Mouse (Mus musculus): ENCODE results near the gene Spata32. TPM values are rescaled to one million over a fixed set of nuclear protein-coding genes. Genes with fewer than 3 reads are reported as not detected.

Gene Spata32
- polyA plus RNA-seq, 1 experiment from 2014 or later: not detected

GRCm38 (mm10) chr11:103180426-103180825, 37.8 kb downstream of the Spata32 start:
- Histone ChIP-seq H3K27me3 (replicated peaks; ENCODE audit: insufficient read depth, low read length) (no peaks in the 10 kb centered on the region), H3K4me1 (ENCODE audit: insufficient read depth, low read depth, low read length) (no peaks in the 10 kb centered on the region), H3K36me3 (ENCODE audit: insufficient read depth, low read length) (no peaks in the 10 kb centered on the region), H3K9ac (replicated peaks; ENCODE audit: low read depth) (no peak overlapping the region), H3K9me3 (ENCODE audit: low read length) (no peaks in the 10 kb centered on the region), H3K27ac (ENCODE audit: low read length) (no peak overlapping the region), H3K4me3 (ENCODE audit: low read depth, low read length) (no peak overlapping the region), H3K4me2 (replicated peaks; ENCODE audit: low read depth, low read length) (no peak overlapping the region)
- ATAC-seq (no peak), DNase-seq (ENCODE audit: low spot score) (no peak)
- 70% methylated on average over 1 of the region's 1 CpGs for WGBS
- TF ChIP-seq CTCF (IDR thresholded peaks at IDR 0.05): no peak
- no peak for TF ChIP-seq EP300 (IDR thresholded peaks at IDR 0.05)

- Histone ChIP-seq H3K4me2 (replicated peaks; ENCODE audit: low read depth, low read length) (no peak overlapping the region), H3K9ac (replicated peaks; ENCODE audit: low read depth) (no peak overlapping the region), H3K9me3 (ENCODE audit: low read length) (no peaks in the 10 kb centered on the region), H3K27me3 (replicated peaks; ENCODE audit: insufficient read depth, low read length) (no peaks in the 10 kb centered on the region), H3K36me3 (ENCODE audit: insufficient read depth, low read length) (no peaks in the 10 kb centered on the region), H3K27ac (ENCODE audit: low read length) (no peak overlapping the region), H3K4me3 (ENCODE audit: low read depth, low read length) (no peak overlapping the region), H3K4me1 (ENCODE audit: insufficient read depth, low read depth, low read length) (no peaks in the 10 kb centered on the region)
- DNase-seq (ENCODE audit: low spot score) (no peak), ATAC-seq (no peak)
- WGBS: 82% methylated on average over 8 of the region's 8 CpGs
- no peak for TF ChIP-seq CTCF (IDR thresholded peaks at IDR 0.05)
- TF ChIP-seq EP300 (IDR thresholded peaks at IDR 0.05): no peak
These were observed 39.5 kb downstream of the Spata32 start for GRCm38 (mm10) chr11:103178748-103179147.

GRCm38 (mm10) chr11:103177815-103178485, 40.3 kb downstream of the Spata32 start:
- Histone ChIP-seq H3K27ac (ENCODE audit: low read length) (no peak overlapping the region), H3K27me3 (replicated peaks; ENCODE audit: insufficient read depth, low read length) (no peaks in the 10 kb centered on the region), H3K4me2 (replicated peaks; ENCODE audit: low read depth, low read length) (no peak overlapping the region), H3K4me3 (ENCODE audit: low read depth, low read length) (no peak overlapping the region), H3K4me1 (ENCODE audit: insufficient read depth, low read depth, low read length) (no peaks in the 10 kb centered on the region), H3K9me3 (ENCODE audit: low read length) (no peaks in the 10 kb centered on the region), H3K9ac (replicated peaks; ENCODE audit: low read depth) (no peak overlapping the region), H3K36me3 (ENCODE audit: insufficient read depth, low read length) (no peaks in the 10 kb centered on the region)
- ATAC-seq (peak; percentile 47), DNase-seq (ENCODE audit: low spot score) (peak; percentile 47)
- no peak for TF ChIP-seq CTCF (IDR thresholded peaks at IDR 0.05)
- TF ChIP-seq EP300 (IDR thresholded peaks at IDR 0.05): no peak
- 74% methylated on average over 15 of the region's 15 CpGs for WGBS

GRCm38 (mm10) chr11:103177216-103177615, 41.0 kb downstream of the Spata32 start:
- 68% methylated on average over 5 of the region's 5 CpGs for WGBS
- Histone ChIP-seq H3K27me3 (replicated peaks; ENCODE audit: insufficient read depth, low read length) (no peaks in the 10 kb centered on the region), H3K36me3 (ENCODE audit: insufficient read depth, low read length) (no peaks in the 10 kb centered on the region), H3K4me1 (ENCODE audit: insufficient read depth, low read depth, low read length) (no peaks in the 10 kb centered on the region), H3K4me3 (ENCODE audit: low read depth, low read length) (no peak overlapping the region), H3K9ac (replicated peaks; ENCODE audit: low read depth) (no peak overlapping the region), H3K9me3 (ENCODE audit: low read length) (no peaks in the 10 kb centered on the region), H3K27ac (ENCODE audit: low read length) (no peak overlapping the region), H3K4me2 (replicated peaks; ENCODE audit: low read depth, low read length) (0 out of 2 replicates have a peak overlapping the region, but pooled peaks have one; percentile 1)
- DNase-seq (ENCODE audit: low spot score): no peak
- ATAC-seq: no peak
- TF ChIP-seq EP300 (IDR thresholded peaks at IDR 0.05) (no peak), CTCF (IDR thresholded peaks at IDR 0.05) (no peak)

GRCm38 (mm10) chr11:103176510-103176909, 41.7 kb downstream of the Spata32 start:
- Histone ChIP-seq H3K9me3 (ENCODE audit: low read length) (no peaks in the 10 kb centered on the region), H3K9ac (replicated peaks; ENCODE audit: low read depth) (no peak overlapping the region), H3K36me3 (ENCODE audit: insufficient read depth, low read length) (no peaks in the 10 kb centered on the region), H3K27ac (ENCODE audit: low read length) (no peak overlapping the region), H3K4me1 (ENCODE audit: insufficient read depth, low read depth, low read length) (no peaks in the 10 kb centered on the region), H3K27me3 (replicated peaks; ENCODE audit: insufficient read depth, low read length) (peaks cover 4% of the 10 kb centered on the region; the same call in 1 of the 2 replicates), H3K4me2 (replicated peaks; ENCODE audit: low read depth, low read length) (no peak overlapping the region), H3K4me3 (ENCODE audit: low read depth, low read length) (no peak overlapping the region)
- no peak for DNase-seq (ENCODE audit: low spot score)
- no peak for TF ChIP-seq CTCF (IDR thresholded peaks at IDR 0.05)
- no peak for TF ChIP-seq EP300 (IDR thresholded peaks at IDR 0.05)
- no peak for ATAC-seq
- WGBS: 90% methylated on average over 1 of the region's 1 CpGs

GRCm38 (mm10) chr11:103175688-103176442, 42.4 kb downstream of the Spata32 start:
- Histone ChIP-seq H3K36me3 (ENCODE audit: insufficient read depth, low read length) (no peaks in the 10 kb centered on the region), H3K4me2 (replicated peaks; ENCODE audit: low read depth, low read length) (no peak overlapping the region)

More at GRCm38 (mm10) chr11:103175688-103176442, 42.4 kb downstream of the Spata32 start:
- no peak overlapping the region for H3K4me3 ChIP-seq (ENCODE audit: low read depth, low read length)
- ATAC-seq (no peak), DNase-seq (ENCODE audit: low spot score) (no peak)
- no peak for TF ChIP-seq EP300 (IDR thresholded peaks at IDR 0.05)
- no peak for TF ChIP-seq CTCF (IDR thresholded peaks at IDR 0.05)
- H3K27ac ChIP-seq (ENCODE audit: low read length): no peak overlapping the region
- peaks cover 10% of the 10 kb centered on the region for H3K27me3 ChIP-seq (replicated peaks; ENCODE audit: insufficient read depth, low read length)
- no peaks in the 10 kb centered on the region for H3K9me3 ChIP-seq (ENCODE audit: low read length)
- H3K9ac ChIP-seq (replicated peaks; ENCODE audit: low read depth): no peak overlapping the region
- 66% methylated on average over 14 of the region's 14 CpGs for WGBS
- 0 out of 2 replicates have a peak, but pooled peaks cover 2% of the 10 kb centered on the region for H3K4me1 ChIP-seq (ENCODE audit: insufficient read depth, low read depth, low read length)

All from lung, postnatal 0 days (tissue).